Mouse (Mus musculus): ENCODE results near the gene Macrod1.

Gene Macrod1

DNA sequence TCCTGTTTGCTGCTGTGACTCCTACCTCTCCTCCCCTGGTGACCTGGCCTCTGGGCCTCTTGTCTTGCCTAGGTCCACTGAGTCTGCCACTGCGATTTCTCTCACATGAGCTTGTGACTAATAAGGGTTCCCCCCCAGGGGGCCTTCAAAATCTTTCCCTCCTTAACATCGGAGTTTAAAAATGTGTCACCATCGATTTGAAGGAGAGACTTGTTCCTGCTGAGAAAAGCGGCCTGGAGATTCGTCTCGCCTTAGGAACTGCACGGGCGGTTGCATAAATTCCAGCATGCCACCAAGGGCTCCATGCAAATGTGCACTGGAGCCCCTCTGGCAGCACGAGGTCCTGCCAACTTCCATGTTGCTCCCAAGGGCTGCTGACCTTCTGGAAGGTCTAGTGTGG lies 21.1 kb downstream of the Macrod1 start:
- intact Hi-C loops (cut with DNase I): no loop called here

DNA sequence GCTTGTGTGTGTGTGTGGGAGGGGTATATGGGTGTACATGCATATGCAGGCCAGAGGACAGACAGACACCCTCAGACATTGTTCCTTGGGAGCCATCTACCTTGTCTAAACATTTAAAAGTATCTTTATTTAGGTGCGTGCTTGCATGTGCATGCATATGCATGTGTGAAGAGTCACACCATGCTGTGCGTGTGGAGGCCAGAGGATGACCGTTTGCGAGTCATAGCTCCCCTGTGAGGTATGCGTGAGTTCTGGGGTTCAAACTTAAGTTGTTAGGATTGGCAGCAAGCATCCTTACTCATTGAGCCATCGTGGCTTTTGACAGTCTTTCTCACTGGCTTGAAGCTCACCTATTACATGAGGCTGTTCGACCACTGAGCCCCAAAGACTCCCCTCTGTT lies 21.7 kb downstream of the Macrod1 start:
- intact Hi-C loops (cut with DNase I): no loop called here

DNA sequence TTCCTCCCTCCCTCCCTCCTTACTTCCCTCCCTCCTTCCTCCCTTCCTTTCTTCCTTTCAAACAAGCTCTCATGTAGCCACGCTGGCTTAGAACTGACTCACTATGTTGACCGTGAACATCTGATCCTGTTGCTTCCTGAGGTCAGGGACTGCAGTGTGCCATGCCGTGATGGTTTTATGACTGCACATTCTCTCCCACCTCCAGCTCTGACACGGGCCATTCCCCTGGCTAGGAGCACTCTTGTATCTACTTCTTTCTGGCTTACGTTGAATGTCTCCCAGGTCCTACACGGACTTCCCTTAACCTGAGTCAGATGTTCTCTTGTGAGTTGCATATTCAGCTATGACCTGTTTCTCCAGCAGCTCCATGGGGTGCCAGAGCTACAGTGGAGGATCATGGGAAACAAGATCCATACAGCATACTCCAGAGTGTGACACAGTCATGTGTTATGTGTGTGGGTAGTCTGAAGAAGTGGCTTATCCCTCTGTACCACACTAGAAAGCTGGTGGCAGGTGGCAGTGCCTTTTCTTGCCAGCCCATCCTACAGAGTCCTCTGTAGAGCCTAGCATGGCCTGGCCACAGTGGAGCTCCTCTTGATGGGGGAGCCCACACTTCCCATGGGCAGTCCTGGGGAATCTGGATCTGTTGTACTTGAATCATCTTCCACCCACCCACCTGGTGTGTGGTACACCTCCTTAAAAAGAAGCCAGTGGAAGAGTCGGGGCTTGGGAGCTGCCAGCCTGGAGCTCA lies 25.1 kb downstream of the Macrod1 start:
- intact Hi-C loops (cut with DNase I): no loop called here

DNA sequence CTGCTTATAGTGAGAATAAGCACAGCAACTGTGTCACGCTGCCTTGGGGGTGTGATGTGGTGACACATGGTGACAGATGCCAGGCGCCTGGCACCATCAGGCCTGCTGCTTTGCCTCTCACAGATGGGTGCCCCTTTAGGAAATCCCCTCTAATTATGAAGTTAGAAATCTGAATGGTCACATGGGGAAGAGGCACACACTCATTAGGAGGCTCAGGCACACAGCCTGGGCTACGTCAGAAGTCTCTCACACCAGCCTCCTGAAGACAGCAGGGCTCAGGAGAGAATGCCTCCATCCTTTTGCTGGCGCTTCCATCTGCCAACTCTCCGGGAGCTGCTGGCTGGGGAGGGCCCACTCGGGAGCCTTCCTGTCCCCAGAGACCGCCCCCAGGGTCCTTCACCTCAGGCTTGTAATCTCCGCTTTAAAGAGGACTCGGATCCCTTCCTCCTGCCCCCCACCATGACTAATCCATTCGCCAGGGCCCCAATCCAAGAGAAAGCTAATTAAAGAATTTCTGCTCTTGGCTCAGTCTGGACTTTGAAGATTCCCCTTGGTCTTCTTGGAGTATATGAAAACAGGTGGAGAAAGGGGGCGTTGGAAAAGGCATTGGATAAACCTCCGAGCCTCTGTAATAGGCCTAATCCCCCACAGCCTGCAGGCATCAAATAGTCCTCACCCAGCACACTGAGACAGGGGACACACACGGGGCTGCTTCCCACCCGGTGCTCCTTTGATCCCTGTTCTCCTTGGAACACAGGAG lies 26.6 kb downstream of the Macrod1 start:
- intact Hi-C loops (cut with DNase I): no loop called here

DNA sequence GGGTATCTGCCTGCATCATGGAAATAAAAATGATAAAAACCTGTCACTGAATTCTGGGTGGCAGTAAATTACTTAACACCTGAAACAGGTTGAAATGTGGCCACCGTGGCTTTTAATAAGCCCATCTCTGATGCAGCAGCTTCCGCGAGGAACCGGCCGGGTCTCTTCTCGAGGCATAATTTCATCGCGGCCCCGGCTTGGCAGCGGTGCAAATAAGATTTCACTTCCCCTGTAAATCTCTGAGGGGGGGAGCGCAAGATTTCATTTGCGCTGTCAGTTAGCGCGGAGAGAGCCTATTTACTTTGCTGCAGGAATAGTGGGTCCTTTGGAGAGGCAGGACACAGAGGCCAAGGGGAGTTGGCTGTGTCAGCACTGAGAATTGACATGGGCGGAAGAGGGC lies 28.1 kb downstream of the Macrod1 start:
- intact Hi-C loops (cut with DNase I): no loop called here

DNA sequence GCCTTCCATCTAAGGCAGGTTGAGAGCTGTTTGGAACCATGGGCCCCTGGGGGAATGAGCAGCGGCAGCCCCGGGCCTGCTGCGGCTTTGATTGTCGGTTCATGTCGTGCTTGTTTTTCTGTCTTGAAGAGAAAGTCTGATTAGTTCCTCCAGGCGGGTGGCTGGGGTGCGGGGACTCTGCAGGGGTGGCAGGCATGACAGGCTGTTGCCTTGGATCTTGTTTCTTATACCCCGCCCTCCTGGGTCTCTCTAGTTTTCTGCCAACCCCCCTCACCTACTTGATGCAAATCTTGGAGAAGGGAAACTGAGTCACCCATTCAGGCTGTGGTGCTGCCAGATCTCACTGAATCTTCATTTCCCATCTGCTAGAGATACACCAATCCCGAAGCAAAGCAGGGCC lies 31.9 kb downstream of the Macrod1 start:
- intact Hi-C loops (cut with DNase I): no loop called here

DNA sequence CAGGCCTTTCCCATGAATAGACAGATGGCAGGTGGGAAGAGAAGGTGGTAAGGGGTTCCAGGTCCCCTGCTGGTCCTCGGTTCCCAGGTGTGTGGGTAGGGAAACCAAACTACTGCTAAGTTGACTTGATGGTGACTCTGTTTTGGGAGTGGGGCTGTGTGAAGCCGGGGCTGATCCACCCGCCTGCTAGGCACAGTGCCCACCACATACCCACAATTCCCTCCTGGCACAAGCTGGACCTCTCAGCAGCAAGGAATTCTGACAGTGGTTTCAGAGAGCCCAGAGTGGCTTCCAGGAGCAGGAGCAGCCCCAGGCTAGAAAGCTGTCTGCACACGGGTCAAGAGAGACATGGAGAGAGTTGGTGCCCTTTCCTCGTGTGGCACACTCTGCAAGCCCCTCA lies 32.4 kb downstream of the Macrod1 start:
- intact Hi-C loops (cut with DNase I): no loop called here

DNA sequence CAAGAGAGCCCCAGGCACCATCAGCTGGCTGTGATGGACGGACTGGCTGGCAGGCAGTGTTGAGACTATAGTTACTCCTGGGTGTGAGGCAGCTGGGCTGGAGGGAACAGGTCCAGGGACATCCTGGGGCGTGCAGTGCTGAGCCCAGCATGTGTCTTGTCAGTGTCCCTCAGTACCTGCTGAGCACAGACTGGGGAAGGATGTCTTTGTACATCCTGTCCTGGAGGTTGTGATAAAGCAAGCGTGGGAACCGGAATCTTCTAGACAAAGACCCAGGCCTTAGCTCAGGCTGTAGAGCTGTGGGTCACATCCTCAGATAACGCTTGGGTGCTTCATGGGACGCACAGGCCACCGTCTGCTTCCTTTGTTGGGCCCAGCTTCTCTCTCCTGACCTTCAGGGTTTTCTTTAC lies 33.2 kb downstream of the Macrod1 start:
- intact Hi-C loops (cut with DNase I): no loop called here

DNA sequence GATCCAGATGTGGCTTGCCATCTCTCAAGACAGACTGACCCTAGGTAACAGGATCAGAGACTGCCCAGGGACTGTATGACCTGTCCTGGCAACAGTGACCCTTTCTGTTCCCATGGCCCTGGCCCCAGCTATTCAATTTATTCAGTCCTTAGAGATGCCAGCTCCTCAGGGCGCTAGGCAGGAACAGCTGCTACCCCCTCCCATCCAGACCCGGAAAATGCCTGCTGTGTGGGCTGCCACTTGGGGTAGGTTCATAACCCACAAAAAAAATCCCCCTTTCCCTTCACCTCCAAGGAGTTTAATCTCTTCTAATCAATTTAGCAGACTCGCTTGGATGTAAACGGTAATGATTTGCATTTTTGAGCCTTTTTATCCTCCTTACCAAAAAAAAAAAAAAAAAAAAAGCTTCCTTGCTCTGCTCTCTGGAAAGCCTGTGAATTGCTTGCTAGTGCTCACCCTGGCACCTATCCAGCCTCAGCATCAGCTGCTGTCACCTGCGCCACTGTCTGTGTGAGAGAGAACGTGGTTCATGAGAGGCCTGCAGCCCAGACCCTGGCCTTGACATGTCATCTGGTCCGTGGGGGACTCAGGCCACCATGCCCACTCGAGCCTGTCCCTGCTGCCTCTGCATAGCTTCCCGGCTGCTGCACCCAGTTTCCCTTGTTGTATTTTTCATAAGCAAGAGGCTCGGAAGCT lies 33.9 kb downstream of the Macrod1 start:
- intact Hi-C loops (cut with DNase I): no loop called here

DNA sequence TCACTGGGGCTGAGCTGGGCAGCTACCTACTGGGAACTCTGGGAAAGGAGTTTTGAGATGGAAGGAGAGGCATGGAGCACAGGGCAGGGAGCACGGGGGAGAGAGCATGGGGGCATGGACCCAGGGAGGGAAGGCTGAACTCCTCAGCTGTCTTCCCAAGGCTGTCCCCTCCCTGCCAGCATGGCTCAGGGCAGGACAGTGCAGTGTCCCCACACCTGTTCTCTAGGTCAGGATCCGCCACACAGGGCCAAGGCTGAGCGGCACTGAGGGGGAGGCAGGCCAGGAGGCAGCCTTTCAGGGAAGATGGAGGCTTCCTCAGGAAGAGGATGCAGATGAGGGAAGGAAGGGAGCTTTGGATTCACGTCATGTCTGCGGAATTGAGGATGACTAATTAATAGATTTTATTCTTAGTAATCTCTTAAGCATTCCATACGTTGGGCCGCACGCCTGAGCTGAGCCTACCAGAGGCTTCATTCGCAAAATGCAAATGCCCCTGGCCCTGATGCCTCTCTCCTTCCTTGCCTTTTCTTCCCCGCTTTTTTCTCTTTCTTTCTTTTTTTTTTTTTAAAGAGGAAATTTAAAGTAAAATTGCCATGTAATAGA lies 34.9 kb downstream of the Macrod1 start:
- intact Hi-C loops (cut with DNase I): no loop called here

DNA sequence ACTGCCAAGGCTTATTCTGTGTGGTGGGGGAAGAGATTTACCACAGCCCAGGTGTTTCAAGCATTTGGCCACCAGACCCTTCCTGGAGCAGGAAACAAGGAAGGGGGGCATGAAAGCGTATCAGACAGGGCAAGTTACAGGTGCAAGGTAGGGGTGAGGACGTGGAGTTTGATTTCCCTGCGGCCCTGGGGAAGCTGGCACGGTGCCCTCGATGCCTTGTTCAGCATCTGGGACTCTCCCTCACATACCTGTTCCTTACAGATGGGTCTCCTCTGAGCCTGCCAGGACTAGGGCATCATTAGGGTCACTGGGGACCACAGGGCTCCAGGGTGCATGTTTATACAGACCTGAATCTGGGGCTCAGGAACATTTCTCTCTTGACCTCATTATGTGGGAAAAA lies 36.1 kb downstream of the Macrod1 start:
- intact Hi-C loops (cut with DNase I): no loop called here

DNA sequence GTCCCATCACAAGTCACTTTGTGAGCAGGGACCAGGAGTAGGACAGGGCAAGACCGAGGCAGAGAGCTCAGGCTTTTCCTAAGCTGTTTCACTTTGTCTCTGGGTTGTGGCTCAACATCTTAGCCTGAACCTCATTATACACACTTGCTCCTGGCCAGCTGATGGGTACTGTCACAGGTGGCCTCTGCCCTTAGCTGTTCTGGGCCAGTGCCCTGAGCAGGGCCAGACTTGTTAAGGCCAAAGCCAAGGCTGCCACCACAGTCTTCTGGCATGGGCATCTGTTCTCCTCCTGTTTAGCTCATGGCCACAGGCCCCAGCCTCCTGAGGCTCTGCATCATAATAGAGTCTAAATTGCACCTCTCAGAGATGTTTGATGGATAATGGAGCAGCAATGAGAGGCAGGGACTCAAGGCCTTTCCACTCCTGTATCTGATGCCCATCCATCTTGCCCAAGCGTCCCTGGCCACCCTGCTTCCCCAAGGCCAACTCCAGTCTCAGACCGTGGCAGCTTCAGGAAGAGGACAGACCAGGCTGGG lies 43.1 kb downstream of the Macrod1 start:
- intact Hi-C loops (cut with DNase I): no loop called here

DNA sequence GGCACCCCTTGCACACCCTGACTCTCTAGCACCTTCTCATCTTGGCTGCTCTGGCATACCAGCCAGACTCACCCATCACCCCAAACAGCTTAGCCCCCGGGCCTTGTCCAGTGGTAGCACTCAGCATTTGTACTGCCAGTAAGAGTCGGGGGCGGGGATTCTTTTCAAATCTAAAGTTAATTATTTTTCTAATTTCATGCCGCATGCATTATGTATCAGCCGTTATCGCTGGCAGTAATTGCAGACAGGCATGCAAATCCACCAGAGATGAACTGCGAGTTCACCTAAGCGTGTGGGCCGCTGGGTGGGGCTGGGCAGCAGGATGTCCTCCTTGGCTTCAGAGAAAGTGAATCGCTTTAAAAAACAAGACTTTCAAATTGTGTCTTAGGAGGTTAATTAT lies 45.4 kb downstream of the Macrod1 start:
- intact Hi-C loops (cut with DNase I): no loop called here

DNA sequence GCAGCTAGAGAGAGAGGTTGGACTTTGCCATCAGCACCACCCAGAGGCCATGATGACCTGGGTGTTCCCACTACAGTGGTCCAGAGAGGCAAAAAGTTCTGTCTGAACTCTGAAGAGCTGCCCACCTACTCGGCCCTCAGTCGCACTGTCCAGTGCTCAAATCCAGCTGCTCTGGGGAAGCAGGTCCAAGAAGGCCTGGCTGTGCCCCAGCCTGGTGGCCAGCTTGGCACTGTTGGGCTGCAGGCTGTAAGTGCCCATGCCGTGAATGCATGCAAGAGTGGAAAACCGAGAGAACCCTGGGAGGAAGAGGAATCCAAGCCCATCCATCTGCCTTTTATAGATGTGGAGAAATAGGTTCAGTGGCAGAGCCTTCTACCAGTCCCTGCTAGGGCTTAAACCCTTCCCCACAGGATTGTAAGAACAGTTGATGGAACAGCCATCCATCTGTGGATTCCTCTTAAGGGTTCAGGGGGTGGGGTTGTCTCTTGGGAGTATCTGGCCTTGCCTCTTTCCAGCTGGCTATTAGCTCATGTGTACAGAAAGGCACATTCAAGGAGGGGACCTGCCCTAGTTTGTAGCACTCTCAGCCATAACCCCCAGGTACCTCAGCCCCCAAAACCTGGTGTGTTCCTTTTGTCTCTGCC lies 46.9 kb downstream of the Macrod1 start:
- intact Hi-C loops (cut with DNase I): no loop called here

DNA sequence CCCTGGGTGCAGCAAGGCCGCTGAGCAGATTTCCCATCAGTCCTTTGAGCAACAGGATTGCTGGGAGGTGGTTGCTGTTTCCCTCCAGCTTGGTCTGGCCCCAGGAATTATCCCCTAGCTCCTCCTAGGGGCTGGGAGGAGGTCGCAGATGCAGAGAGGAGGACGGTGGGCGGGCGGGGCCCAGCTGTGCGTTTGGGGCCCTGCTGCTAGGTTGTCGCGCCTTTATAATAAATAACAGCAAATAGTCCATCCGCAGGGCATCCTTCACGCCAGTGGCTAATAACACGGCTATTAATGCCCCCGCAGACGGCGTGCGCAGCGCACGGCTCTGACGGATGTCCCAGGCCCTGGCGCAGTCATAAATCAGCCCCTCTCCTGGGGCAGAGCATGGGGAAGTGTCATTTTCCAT lies 47.4 kb downstream of the Macrod1 start:
- intact Hi-C loops (cut with DNase I): no loop called here

DNA sequence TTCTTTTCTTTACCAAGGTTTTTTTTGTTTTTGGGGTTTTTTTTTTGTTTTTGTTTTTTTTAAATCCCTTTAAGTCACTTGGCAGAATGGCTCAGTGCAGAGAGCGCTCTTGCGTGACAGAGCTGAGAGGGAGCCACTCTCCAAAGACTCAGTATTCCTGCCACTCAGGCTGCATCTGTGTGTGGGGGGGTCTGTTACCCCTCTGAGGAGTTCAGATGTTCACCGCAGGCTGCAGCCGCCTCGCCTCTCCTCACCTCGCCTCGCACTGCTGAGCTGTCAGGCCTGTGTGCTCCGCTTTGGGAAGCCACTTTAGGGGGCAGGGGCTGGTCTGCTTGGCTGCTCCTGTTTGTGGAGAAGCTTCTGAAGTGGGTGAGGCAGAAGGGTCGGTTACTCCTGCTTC lies 48.9 kb downstream of the Macrod1 start, which contains the start of gene Flrt1:
Gene Flrt1 (minus strand): TSS at position 186 of the 400 bp plus-strand sequence.
- intact Hi-C loops (cut with DNase I): loop anchor here (5.0 kb wide), 1 partner anchor 33 kb away; no protein-coding TSS in a partner anchor

DNA sequence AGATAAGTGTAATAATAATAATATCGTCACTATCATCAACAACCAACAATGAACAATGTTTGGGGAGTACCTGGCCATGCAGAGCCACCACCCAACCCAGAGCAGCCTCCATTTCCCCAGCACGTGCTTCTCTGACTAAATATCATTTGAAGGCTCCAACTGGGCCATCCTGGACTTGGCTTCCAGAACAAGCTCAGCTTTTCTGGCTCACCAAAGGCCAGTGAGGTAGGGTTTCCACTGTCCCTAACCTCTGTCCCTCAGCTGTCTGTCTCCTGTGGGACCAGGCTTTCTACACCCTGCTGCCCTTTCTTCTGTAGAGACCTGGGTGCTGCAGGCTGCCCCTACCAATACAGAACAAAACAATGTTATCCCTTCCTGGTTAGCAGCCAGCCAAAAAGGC lies 50.0 kb downstream of the Macrod1 start:
- intact Hi-C loops (cut with DNase I): loop anchor here (5.0 kb wide), 1 partner anchor 34 kb away; no protein-coding TSS in a partner anchor

DNA sequence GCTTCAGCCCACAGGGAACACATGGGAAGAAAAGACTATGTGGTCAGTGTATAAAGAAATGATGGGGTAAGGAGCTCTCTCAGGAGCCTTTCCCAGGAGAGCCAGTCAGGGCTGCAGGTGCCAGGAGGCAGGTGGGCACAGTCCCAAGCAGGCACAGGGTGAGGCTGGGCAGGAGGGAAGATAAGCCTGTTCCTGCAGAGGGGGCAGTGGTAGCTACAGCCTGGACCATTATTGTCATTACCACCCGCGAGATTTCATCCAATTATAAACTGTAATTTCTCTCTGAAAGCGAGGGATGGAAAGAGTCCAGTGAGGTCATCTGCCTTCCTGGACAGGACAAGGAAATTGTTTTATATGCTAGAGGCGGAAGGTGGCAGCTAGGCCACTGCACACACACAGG lies 50.6 kb downstream of the Macrod1 start:
- intact Hi-C loops (cut with DNase I): loop anchor here (5.0 kb wide), 1 partner anchor 35 kb away; no protein-coding TSS in a partner anchor

DNA sequence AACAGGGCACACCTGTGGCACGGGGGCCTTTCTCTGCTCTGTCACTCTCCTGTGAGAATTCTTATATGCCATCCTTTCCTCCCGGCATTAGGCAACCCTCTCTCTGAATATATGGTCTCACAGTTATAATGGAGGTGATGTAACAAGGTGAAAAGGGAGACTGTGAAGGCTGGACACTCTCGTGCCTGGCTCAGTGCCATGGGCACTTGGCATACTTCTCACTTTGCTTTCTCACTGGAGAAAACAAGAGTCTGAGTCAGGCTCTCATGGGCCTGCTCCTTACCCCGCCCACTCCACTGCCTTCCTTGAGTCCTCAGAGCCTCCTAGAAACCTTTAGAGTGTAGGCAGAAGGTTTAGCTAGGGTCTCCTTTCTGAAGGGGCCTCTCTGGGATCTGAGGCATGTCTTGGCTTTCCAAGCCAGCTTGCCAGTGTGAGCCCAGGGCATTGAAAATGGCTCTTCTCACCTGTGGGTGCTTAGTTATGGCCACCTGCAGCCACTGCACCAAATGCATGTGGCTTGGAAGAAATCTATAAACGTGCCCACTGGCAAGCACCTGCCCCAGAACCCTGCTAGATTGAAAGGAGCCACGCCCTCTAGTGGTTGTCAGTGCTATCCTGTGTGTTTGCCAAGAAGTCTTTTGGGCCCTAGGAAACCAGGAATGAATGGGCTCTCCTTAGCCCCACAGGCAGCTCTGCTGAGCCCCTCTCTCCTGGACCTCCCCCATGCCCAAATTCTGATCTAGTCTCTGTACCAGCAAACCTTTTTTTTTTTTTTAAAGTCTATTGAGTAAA lies 51.7 kb downstream of the Macrod1 start:
- intact Hi-C loops (cut with DNase I): loop anchor here (5.0 kb wide), 1 partner anchor 36 kb away; no protein-coding TSS in a partner anchor

DNA sequence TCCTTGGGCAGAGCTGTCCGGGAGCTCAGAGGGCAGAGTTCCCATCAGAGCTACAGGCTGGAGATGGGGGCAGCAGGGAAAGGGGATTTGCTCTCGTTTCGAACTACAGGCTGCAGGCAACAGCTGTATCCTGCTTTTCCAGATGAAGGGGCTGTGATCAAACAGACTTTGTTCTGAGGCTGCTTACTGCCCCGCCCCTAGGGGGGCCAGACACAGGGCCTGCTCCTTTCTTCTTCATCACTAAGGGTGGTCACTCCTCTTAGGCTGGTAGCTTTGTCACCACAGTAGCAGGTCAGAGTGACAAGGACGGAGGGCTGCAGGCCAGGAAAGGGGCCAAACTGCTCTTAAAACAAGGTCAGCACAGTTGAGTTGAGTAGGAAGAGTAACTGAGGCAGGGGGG lies 53.5 kb downstream of the Macrod1 start:
- intact Hi-C loops (cut with DNase I): no loop called here

Measured in adrenal gland (tissue).